Mouse (Mus musculus): ENCODE results near the gene Tmed9. TPM values are rescaled to one million over a fixed set of nuclear protein-coding genes. Genes with fewer than 3 reads are reported as not detected.

Tmed9 gene
- total and polyA plus RNA-seq, 2 experiments from 2014 or later: 62.5 to 101 TPM

GRCm38 (mm10) chr13:55529198-55529915, 44.2 kb upstream of the Tmed9 start, which contains the start of gene Dok3:
Dok3 (minus strand) TSS chr13:55529296.
- ATAC-seq (ENCODE audit: low FRiP score) (no peak), DNase-seq (ENCODE audit: low spot score) (no peak)
- Histone ChIP-seq H3K36me3 (ENCODE audit: insufficient read depth, low read length) (peaks cover 42% of the 10 kb centered on the region), H3K4me2 (ENCODE audit: low read depth, low read length, poor library complexity, severe bottlenecking) (no peak within 1 kb of the TSS), H3K27ac (ENCODE audit: low read depth, low read length) (no peak within 1 kb of the TSS), H3K9me3 (ENCODE audit: low read length) (no peaks in the 10 kb centered on the region), H3K9ac (replicated peaks; ENCODE audit: low read length, poor library complexity, severe bottlenecking) (no peak within 1 kb of the TSS), H3K4me1 (ENCODE audit: insufficient read depth, low read length) (no peaks in the 10 kb centered on the region), H3K27me3 (ENCODE audit: insufficient read depth, low read length) (no peaks in the 10 kb centered on the region), H3K4me3 (ENCODE audit: low read depth, low read length) (no peak within 1 kb of the TSS)
- TF ChIP-seq CTCF (IDR thresholded peaks at IDR 0.05): no peak
- 84% methylated on average over 8 of the region's 8 CpGs for WGBS

- no peak for TF ChIP-seq CTCF (IDR thresholded peaks at IDR 0.05)
- H3K4me2 ChIP-seq (ENCODE audit: low read depth, low read length, poor library complexity, severe bottlenecking): peak overlapping the region; percentile 88
- H3K9ac ChIP-seq (replicated peaks; ENCODE audit: low read length, poor library complexity, severe bottlenecking): no peak overlapping the region
- peaks cover 54% of the 10 kb centered on the region for H3K36me3 ChIP-seq (ENCODE audit: insufficient read depth, low read length)
- peaks cover 9% of the 10 kb centered on the region; the same call in 1 of the 2 replicates for H3K4me1 ChIP-seq (ENCODE audit: insufficient read depth, low read length)
- DNase-seq (ENCODE audit: low spot score) (no peak), ATAC-seq (ENCODE audit: low FRiP score) (no peak)
- peak overlapping the region; percentile 72 for H3K4me3 ChIP-seq (ENCODE audit: low read depth, low read length)
- H3K9me3 ChIP-seq (ENCODE audit: low read length): no peaks in the 10 kb centered on the region
- 94% methylated on average over 15 of the region's 15 CpGs for WGBS
- no peak overlapping the region for H3K27ac ChIP-seq (ENCODE audit: low read depth, low read length)
- H3K27me3 ChIP-seq (ENCODE audit: insufficient read depth, low read length): no peaks in the 10 kb centered on the region
Measured at GRCm38 (mm10) chr13:55535191-55535590, 38.3 kb upstream of the Tmed9 start.

DNA sequence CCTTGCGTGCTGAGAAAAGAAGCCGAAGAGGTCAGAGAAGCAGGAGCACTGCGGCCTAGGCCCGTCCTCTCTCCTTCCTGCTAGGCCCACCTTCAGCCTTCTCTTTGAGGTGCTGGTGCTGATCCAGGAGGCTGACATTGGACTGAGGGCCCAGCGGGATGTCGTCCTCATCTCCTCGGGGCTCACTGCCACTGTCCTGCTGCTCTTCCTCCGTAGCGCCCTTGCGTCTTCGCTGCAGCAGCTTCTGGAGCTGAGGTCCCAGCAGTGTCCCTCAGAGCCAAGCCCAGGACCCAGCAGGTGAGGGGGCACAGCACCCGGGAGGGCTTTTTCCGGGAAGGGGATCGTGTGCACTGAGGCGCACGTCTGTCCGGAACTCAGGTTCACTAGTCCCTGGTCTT, 37.7 kb upstream of the Tmed9 start:
- WGBS: 21% methylated on average over 17 of the region's 17 CpGs
- TF ChIP-seq CTCF (IDR thresholded peaks at IDR 0.05): no peak
- Histone ChIP-seq H3K4me1 (ENCODE audit: insufficient read depth, low read length) (peaks cover 9% of the 10 kb centered on the region; the same call in 1 of the 2 replicates), H3K9ac (replicated peaks; ENCODE audit: low read length, poor library complexity, severe bottlenecking) (peak overlapping the region; percentile 78), H3K27ac (ENCODE audit: low read depth, low read length) (peak overlapping the region; percentile 83), H3K36me3 (ENCODE audit: insufficient read depth, low read length) (peaks cover 53% of the 10 kb centered on the region), H3K4me3 (ENCODE audit: low read depth, low read length) (peak overlapping the region; percentile 72), H3K4me2 (ENCODE audit: low read depth, low read length, poor library complexity, severe bottlenecking) (peak overlapping the region; percentile 88), H3K27me3 (ENCODE audit: insufficient read depth, low read length) (no peaks in the 10 kb centered on the region), H3K9me3 (ENCODE audit: low read length) (no peaks in the 10 kb centered on the region)
- no peak for ATAC-seq (ENCODE audit: low FRiP score)
- DNase-seq (ENCODE audit: low spot score): no peak

GRCm38 (mm10) chr13:55536194-55537175, 37.0 kb upstream of the Tmed9 start, which contains the start of gene Ddx41:
Ddx41 (minus strand) TSS chr13:55536658.
- Histone ChIP-seq H3K27me3 (ENCODE audit: insufficient read depth, low read length) (no peaks in the 10 kb centered on the region), H3K4me3 (ENCODE audit: low read depth, low read length) (peak within 1 kb of the TSS; percentile 72), H3K36me3 (ENCODE audit: insufficient read depth, low read length) (peaks cover 54% of the 10 kb centered on the region), H3K9me3 (ENCODE audit: low read length) (no peaks in the 10 kb centered on the region), H3K27ac (ENCODE audit: low read depth, low read length) (peak within 1 kb of the TSS; percentile 83), H3K4me1 (ENCODE audit: insufficient read depth, low read length) (peaks cover 9% of the 10 kb centered on the region; the same call in 1 of the 2 replicates), H3K4me2 (ENCODE audit: low read depth, low read length, poor library complexity, severe bottlenecking) (peak within 1 kb of the TSS; percentile 88), H3K9ac (replicated peaks; ENCODE audit: low read length, poor library complexity, severe bottlenecking) (peak within 1 kb of the TSS; percentile 78)
- peak; percentile 95 for TF ChIP-seq CTCF (IDR thresholded peaks at IDR 0.05)
- ATAC-seq (ENCODE audit: low FRiP score) (peak; percentile 97), DNase-seq (ENCODE audit: low spot score) (peak; percentile 100)
- under 1% methylated on average over 70 of the region's 70 CpGs for WGBS

- 90% methylated on average over 2 of the region's 2 CpGs for WGBS
- Histone ChIP-seq H3K9ac (replicated peaks; ENCODE audit: low read length, poor library complexity, severe bottlenecking) (no peak overlapping the region), H3K4me1 (ENCODE audit: insufficient read depth, low read length) (0 out of 2 replicates have a peak, but pooled peaks cover 3% of the 10 kb centered on the region), H3K27ac (ENCODE audit: low read depth, low read length) (no peak overlapping the region), H3K9me3 (ENCODE audit: low read length) (no peaks in the 10 kb centered on the region), H3K36me3 (ENCODE audit: insufficient read depth, low read length) (peaks cover 66% of the 10 kb centered on the region), H3K4me2 (ENCODE audit: low read depth, low read length, poor library complexity, severe bottlenecking) (no peak overlapping the region), H3K27me3 (ENCODE audit: insufficient read depth, low read length) (no peaks in the 10 kb centered on the region), H3K4me3 (ENCODE audit: low read depth, low read length) (no peak overlapping the region)
- TF ChIP-seq CTCF (IDR thresholded peaks at IDR 0.05): peak; percentile 52
- ATAC-seq (ENCODE audit: low FRiP score): no peak
- no peak for DNase-seq (ENCODE audit: low spot score)
Measured at GRCm38 (mm10) chr13:55540933-55541332, 32.6 kb upstream of the Tmed9 start.
